In genomic region chr14:57424212-57424561, GRCm38 (mm10) we compare ENCODE assay signal across 8 mouse cellular contexts. TPM values are rescaled to one million over a fixed set of nuclear protein-coding genes. Genes with fewer than 3 reads are reported as not detected.
DNase-seq lines count a peak whose midpoint lies in the region; ATAC-seq and TF ChIP-seq lines count a peak whose summit lies in the region.

No protein-coding gene starts in this region.

- no peaks in the 10 kb centered on the region for H3K27me3 ChIP-seq in heart, embryonic 10.5 days (ENCODE audit: insufficient read depth, poor library complexity, severe bottlenecking)
- H3K27me3 ChIP-seq in E14TG2a.4 (ENCODE audit: insufficient read depth, low read length), result no peaks in the 10 kb centered on the region
- H3K27me3 ChIP-seq in forebrain, postnatal 0 days (ENCODE audit: insufficient read depth, low read length), result no peaks in the 10 kb centered on the region

- H3K27ac ChIP-seq in heart, embryonic 10.5 days, result peak overlapping the region; percentile 84
- H3K27ac ChIP-seq in forebrain, postnatal 0 days (ENCODE audit: low read depth, low read length), result peak overlapping the region; percentile 57
- H3K27ac ChIP-seq in macrophage, result no peak overlapping the region

- no peak for TF ChIP-seq CTCF in E14TG2a.4 (conservative IDR thresholded peaks at IDR 0.05; ENCODE audit: low read length)
- TF ChIP-seq CTCF in forebrain, postnatal 0 days (IDR thresholded peaks at IDR 0.05; ENCODE audit: low read depth), result no peak

- intact Hi-C loops in left cerebral cortex, postnatal 14 days (cut with DNase I), result no loop called here

- under 1% methylated on average over 24 of the region's 24 CpGs for WGBS in heart, embryonic 10.5 days
- WGBS in forebrain, postnatal 0 days, result 3% methylated on average over 23 of the region's 24 CpGs
- under 1% methylated on average over 24 of the region's 24 CpGs for WGBS in macrophage (ENCODE audit: missing documents)

- no peaks in the 10 kb centered on the region for H3K9me3 ChIP-seq in heart, embryonic 10.5 days
- no peaks in the 10 kb centered on the region for H3K9me3 ChIP-seq in E14TG2a.4 (ENCODE audit: low read length)
- H3K9me3 ChIP-seq in forebrain, postnatal 0 days (ENCODE audit: low read length), result no peaks in the 10 kb centered on the region

- peak overlapping the region; percentile 52 for H3K4me2 ChIP-seq in forebrain, postnatal 0 days (ENCODE audit: low read depth)

- peak overlapping the region; percentile 65 for H3K9ac ChIP-seq in forebrain, postnatal 0 days

- no peaks in the 10 kb centered on the region for H3K79me2 ChIP-seq in macrophage (ENCODE audit: inconsistent target)

- H3K4me1 ChIP-seq in heart, embryonic 10.5 days, result peaks cover 7% of the 10 kb centered on the region; the same call in 1 of the 2 replicates
- peaks cover 10% of the 10 kb centered on the region; the same call in 1 of the 2 replicates for H3K4me1 ChIP-seq in E14TG2a.4 (replicated peaks; ENCODE audit: low read depth, low read length)
- no peaks in the 10 kb centered on the region for H3K4me1 ChIP-seq in forebrain, postnatal 0 days (ENCODE audit: insufficient read depth)

- no peaks in the 10 kb centered on the region for H3K36me3 ChIP-seq in heart, embryonic 10.5 days
- H3K36me3 ChIP-seq in E14TG2a.4 (ENCODE audit: insufficient read depth, low read length) (no peaks in the 10 kb centered on the region), macrophage (ENCODE audit: inconsistent target) (no peaks in the 10 kb centered on the region)
- H3K36me3 ChIP-seq in forebrain, postnatal 0 days (ENCODE audit: insufficient read depth), result no peaks in the 10 kb centered on the region

- no peak for DNase-seq in heart, embryonic 10.5 days (ENCODE audit: low spot score)
- no peak for DNase-seq in heart, postnatal 4 days
- no peak for DNase-seq in forebrain, postnatal 0 days
- no peak for DNase-seq in adrenal gland, adult 18-20 months (ENCODE audit: low spot score in 2 of 2)
- DNase-seq in natural killer cell, adult 2 months (ENCODE audit: low spot score in 2 of 2), result no peak
- DNase-seq in left cerebral cortex, postnatal 14 days (ENCODE audit: low spot score in 2 of 2), result no peak

- peak; percentile 80 for ATAC-seq in forebrain, postnatal 0 days

- H3K4me3 ChIP-seq in heart, embryonic 10.5 days, result peak overlapping the region; percentile 93
- H3K4me3 ChIP-seq in E14TG2a.4 (replicated peaks; ENCODE audit: low read length) (peak overlapping the region; percentile 98), macrophage (ENCODE audit: inconsistent target) (peak overlapping the region; percentile 53)
- H3K4me3 ChIP-seq in forebrain, postnatal 0 days (ENCODE audit: low read depth, low read length), result peak overlapping the region; percentile 71

RNA-seq across cellular contexts. Expression of gene Ift88, which starts 0.3 kb away (rescaled TPM):
- 5.0 and 6.3 TPM in 2 replicates for polyA plus RNA-seq in heart, embryonic 10.5 days (2016; fragmentation: Nextera tagmentation; extraction: Ambion mirVana)
- total RNA-seq in heart, postnatal 4 days (2021), result 1 to 10 TPM; 5.4 to 8.1 TPM
- total RNA-seq in forebrain, postnatal 0 days (2014; rRNA removed), result 14.8 and 20.8 TPM in 2 replicates
- polyA plus RNA-seq in forebrain, postnatal 0 days (2015; fragmentation: Nextera tagmentation; extraction: Ambion mirVana), result 10.6 and 15.0 TPM in 2 replicates
- total RNA-seq in macrophage (2018; cell fraction: chromatin; rRNA removed), result 10 to 100 TPM in 25 of 26 experiments, 1 to 10 TPM in 1; 8.3 to 44.5 (median 33.4) TPM
- 1 to 10 TPM; 3.3 to 7.5 (median 5.7) TPM for total RNA-seq in macrophage (2018; cell fraction: cytosol; rRNA removed)
- total RNA-seq in macrophage (2018; cell fraction: nucleus; rRNA removed), result 10 to 100 TPM in 21 of 26 experiments, 1 to 10 TPM in 5; 5.4 to 34.5 (median 18.1) TPM
- polyA plus RNA-seq in macrophage (2018), result 4.3 to 7.0 TPM (median 4.9 TPM) in 3 replicates
- 1 to 10 TPM; 8.2 to 9.7 TPM for total RNA-seq in adrenal gland, adult 18-20 months (2021)
- 10 to 100 TPM; 16.9 to 17.7 TPM for total RNA-seq in left cerebral cortex, postnatal 14 days (2021)

RNA-seq across cellular contexts. Expression of gene Cryl1, which starts 25.9 kb away (rescaled TPM):
- 8.9 and 9.7 TPM in 2 replicates for polyA plus RNA-seq in heart, embryonic 10.5 days (2016; fragmentation: Nextera tagmentation; extraction: Ambion mirVana)
- total RNA-seq in heart, postnatal 4 days (2021), result 1 to 10 TPM; 9.3 to 9.6 TPM
- 11.5 and 15.2 TPM in 2 replicates for total RNA-seq in forebrain, postnatal 0 days (2014; rRNA removed)
- polyA plus RNA-seq in forebrain, postnatal 0 days (2015; fragmentation: Nextera tagmentation; extraction: Ambion mirVana), result 17.0 and 19.2 TPM in 2 replicates
- total RNA-seq in macrophage (2018; cell fraction: chromatin; rRNA removed), result 10 to 100 TPM in 19 of 26 experiments, 1 to 10 TPM in 7; 2.9 to 34.3 (median 17.9) TPM
- 10 to 100 TPM; 17.1 to 30.9 (median 23.6) TPM for total RNA-seq in macrophage (2018; cell fraction: cytosol; rRNA removed)
- total RNA-seq in macrophage (2018; cell fraction: nucleus; rRNA removed), result 10 to 100 TPM in 22 of 26 experiments, 1 to 10 TPM in 4; 5.4 to 30.8 (median 15.7) TPM
- polyA plus RNA-seq in macrophage (2018), result 18.7 to 44.4 TPM (median 22.2 TPM) in 3 replicates
- 10 to 100 TPM; 13.0 to 13.5 TPM for total RNA-seq in adrenal gland, adult 18-20 months (2021)
- 10 to 100 TPM; 21.4 to 22.8 TPM for total RNA-seq in left cerebral cortex, postnatal 14 days (2021)
